Mouse (Mus musculus) brain, embryonic 14.5 days (tissue): ENCODE measurements around the gene Tmem132a. TPM values are rescaled to one million over a fixed set of nuclear protein-coding genes. Genes with fewer than 3 reads are reported as not detected.

Experiments
- DNase-seq: peaks from one replicate; pipeline ENCODE4 v3.0.0-alpha.2; 2011; ENCODE audit warnings: low read depth
- CTCF ChIP-seq: fragments of 200-500 bp; IDR thresholded peaks from 2 replicates; pipeline ENCODE4 v1.5.1; 2012; ENCODE audit warnings: inconsistent platforms, mild to moderate bottlenecking, moderate library complexity, borderline replicate concordance; ENCODE audit not compliant: insufficient read depth, insufficient read length; ENCODE audit errors: extremely low read depth
- POLR2A ChIP-seq: fragments of 200-500 bp; IDR thresholded peaks from 2 replicates; pipeline ENCODE4 v1.6.1; 2012; ENCODE audit warnings: mild to moderate bottlenecking, inconsistent platforms, borderline replicate concordance; ENCODE audit not compliant: poor library complexity, insufficient read depth, insufficient read length, severe bottlenecking; ENCODE audit errors: extremely low read depth
- polyA plus RNA-seq: library from polyadenylated mRNA; depleted of rRNA; stranded (reverse); fragments of >200 nt; gene quantifications from 2 replicates; pipeline ENCODE4 v1.2.3, GENCODE M21; 2012; rRNA removed

Tmem132a gene
- polyA plus RNA-seq, 1 experiment = 301 TPM

DNA sequence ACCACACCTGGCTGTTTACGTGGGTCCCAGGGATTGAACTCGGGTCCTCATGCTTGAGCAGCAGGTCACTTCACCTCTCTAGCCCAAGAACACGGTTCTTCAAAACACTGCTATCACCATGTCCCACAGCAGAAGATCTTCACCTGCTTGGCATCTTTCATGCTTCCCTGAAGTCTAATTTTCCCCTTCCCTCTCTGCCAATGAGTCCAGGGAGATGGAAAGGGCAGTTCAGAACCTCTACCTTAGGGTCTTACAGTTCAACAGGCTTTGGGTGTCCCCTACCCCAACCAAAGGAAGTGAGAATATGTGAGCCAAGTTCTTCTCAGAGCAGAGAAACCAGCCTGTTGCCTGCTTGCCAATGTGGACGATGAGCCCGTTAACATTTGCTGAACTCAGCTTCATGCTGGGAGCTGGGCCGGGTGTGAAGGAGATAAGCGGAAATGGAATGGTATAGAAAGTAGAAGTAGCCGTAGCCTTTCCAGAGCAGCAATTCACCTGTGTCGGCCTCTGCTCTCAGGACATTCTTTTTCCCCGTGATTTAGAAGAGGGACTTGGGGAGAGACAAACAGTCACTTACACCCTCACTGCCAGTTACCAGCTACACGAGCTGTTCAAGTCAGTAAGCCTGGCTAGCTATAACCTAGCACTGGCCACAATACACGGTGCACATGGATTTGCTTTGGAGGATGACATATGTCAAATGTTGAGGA lies 61.1 kb downstream of the Tmem132a start:
- TF ChIP-seq CTCF (no peak), POLR2A (no peak)

More for the DNA sequence above, 61.1 kb downstream of the Tmem132a start:
- DNase-seq = no peak

Other genes with a start within 250 kb of the Tmem132a start
- 1.1 TPM in 2 replicates for gene Vwce, start 235.7 kb downstream of the Tmem132a start, polyA plus RNA-seq
- 0.07 TPM in 1 of 2 replicates, not detected in the other for gene Pga5, start 191.9 kb downstream of the Tmem132a start, polyA plus RNA-seq
- gene Vps37c, start 181.2 kb downstream of the Tmem132a start, polyA plus RNA-seq = 28.5 and 29.0 TPM in 2 replicates
- 0.16 and 0.20 TPM in 2 replicates for gene Cd5, start 130.9 kb downstream of the Tmem132a start, polyA plus RNA-seq
- not detected in 2 replicates for gene Cd6, start 39.9 kb downstream of the Tmem132a start, polyA plus RNA-seq
- 0.61 and 1.0 TPM in 2 replicates for gene Slc15a3, start 30.2 kb downstream of the Tmem132a start, polyA plus RNA-seq
- 41.9 and 47.1 TPM in 2 replicates for gene Tmem109, start 12.1 kb upstream of the Tmem132a start, polyA plus RNA-seq
- 341 and 452 TPM in 2 replicates for gene Prpf19, start 25.3 kb upstream of the Tmem132a start, polyA plus RNA-seq
- 0.13 and 0.16 TPM in 2 replicates for gene Zp1, start 50.7 kb upstream of the Tmem132a start, polyA plus RNA-seq
- gene Ptgdr2, start 67.2 kb upstream of the Tmem132a start, polyA plus RNA-seq = 0.30 and 0.44 TPM in 2 replicates
- 6.2 and 6.3 TPM in 2 replicates for gene Ccdc86, start 79.3 kb upstream of the Tmem132a start, polyA plus RNA-seq
- gene Ms4a10, start 104.7 kb upstream of the Tmem132a start, polyA plus RNA-seq = not detected in 2 replicates
- gene Ms4a15, start 123.3 kb upstream of the Tmem132a start, polyA plus RNA-seq = not detected in 2 replicates
- not detected in 2 replicates for gene Ms4a18, start 148.1 kb upstream of the Tmem132a start, polyA plus RNA-seq
- not detected in 2 replicates for gene Ms4a8a, start 211.2 kb upstream of the Tmem132a start, polyA plus RNA-seq